Mouse (Mus musculus): ENCODE data around the gene Spsb1. TPM values are rescaled to one million over a fixed set of nuclear protein-coding genes. Genes with fewer than 3 reads are reported as not detected.

Spsb1 gene
- polyA plus RNA-seq, 1 experiment from 2014 or later: 22.3 TPM

GRCm38 (mm10) chr4:149906921-149907320, 47.9 kb downstream of the Spsb1 start:
- Histone ChIP-seq H3K4me1 (peaks cover 58% of the 10 kb centered on the region), H3K36me3 (peaks cover 40% of the 10 kb centered on the region), H3K4me2 (replicated peaks) (no peak overlapping the region), H3K9me3 (no peaks in the 10 kb centered on the region), H3K27me3 (no peaks in the 10 kb centered on the region), H3K4me3 (no peak overlapping the region), H3K9ac (no peak overlapping the region), H3K27ac (no peak overlapping the region)
- WGBS: 41% methylated on average over 13 of the region's 13 CpGs
- ATAC-seq (ENCODE audit: low FRiP score, low read depth): no peak

- no peak overlapping the region for H3K27ac ChIP-seq
- no peak overlapping the region for H3K4me2 ChIP-seq (replicated peaks)
- no peak overlapping the region for H3K4me3 ChIP-seq
- no peaks in the 10 kb centered on the region for H3K27me3 ChIP-seq
- no peaks in the 10 kb centered on the region for H3K9me3 ChIP-seq
- peaks cover 46% of the 10 kb centered on the region for H3K36me3 ChIP-seq
- no peak overlapping the region for H3K9ac ChIP-seq
- WGBS: 93% methylated on average over 10 of the region's 10 CpGs
- no peak for ATAC-seq (ENCODE audit: low FRiP score, low read depth)
- peaks cover 59% of the 10 kb centered on the region for H3K4me1 ChIP-seq
These were observed 49.4 kb downstream of the Spsb1 start for GRCm38 (mm10) chr4:149905302-149905974.

- H3K27ac ChIP-seq: no peak overlapping the region
- WGBS: 56% methylated on average over 5 of the region's 5 CpGs
- no peak overlapping the region for H3K4me3 ChIP-seq
- peaks cover 56% of the 10 kb centered on the region for H3K4me1 ChIP-seq
- H3K27me3 ChIP-seq: no peaks in the 10 kb centered on the region
- ATAC-seq (ENCODE audit: low FRiP score, low read depth): no peak
- no peaks in the 10 kb centered on the region for H3K9me3 ChIP-seq
- peaks cover 61% of the 10 kb centered on the region for H3K36me3 ChIP-seq
- no peak overlapping the region for H3K4me2 ChIP-seq (replicated peaks)
- no peak overlapping the region for H3K9ac ChIP-seq
These were observed 51.8 kb downstream of the Spsb1 start for GRCm38 (mm10) chr4:149903026-149903425.

- no peak overlapping the region for H3K9ac ChIP-seq
- 65% methylated on average over 3 of the region's 3 CpGs for WGBS
- peak overlapping the region; percentile 33; the same call in 1 of the 2 replicates for H3K27ac ChIP-seq
- H3K27me3 ChIP-seq: no peaks in the 10 kb centered on the region
- no peaks in the 10 kb centered on the region for H3K9me3 ChIP-seq
- peaks cover 53% of the 10 kb centered on the region for H3K4me1 ChIP-seq
- no peak overlapping the region for H3K4me3 ChIP-seq
- no peak for ATAC-seq (ENCODE audit: low FRiP score, low read depth)
- H3K4me2 ChIP-seq (replicated peaks): no peak overlapping the region
- H3K36me3 ChIP-seq: peaks cover 68% of the 10 kb centered on the region
These were observed 53.5 kb downstream of the Spsb1 start for GRCm38 (mm10) chr4:149901349-149901782.

- Histone ChIP-seq H3K4me3 (no peak overlapping the region), H3K27me3 (no peaks in the 10 kb centered on the region), H3K9ac (no peak overlapping the region), H3K36me3 (peaks cover 42% of the 10 kb centered on the region), H3K4me2 (replicated peaks) (no peak overlapping the region), H3K4me1 (peaks cover 80% of the 10 kb centered on the region), H3K9me3 (no peaks in the 10 kb centered on the region), H3K27ac (no peak overlapping the region)
- WGBS: 91% methylated on average over 13 of the region's 13 CpGs
- no peak for ATAC-seq (ENCODE audit: low FRiP score, low read depth)
These were observed 57.1 kb downstream of the Spsb1 start for GRCm38 (mm10) chr4:149897661-149898260.

- no peak for ATAC-seq (ENCODE audit: low FRiP score, low read depth)
- Histone ChIP-seq H3K4me2 (replicated peaks) (peak overlapping the region; percentile 30), H3K4me3 (no peak overlapping the region), H3K36me3 (peaks cover 39% of the 10 kb centered on the region), H3K9ac (no peak overlapping the region), H3K27ac (peak overlapping the region; percentile 96; the same call in 1 of the 2 replicates), H3K27me3 (no peaks in the 10 kb centered on the region), H3K4me1 (peaks cover 82% of the 10 kb centered on the region), H3K9me3 (no peaks in the 10 kb centered on the region)
- WGBS: 32% methylated on average over 12 of the region's 12 CpGs
These were observed 58.8 kb downstream of the Spsb1 start for GRCm38 (mm10) chr4:149896024-149896538.

GRCm38 (mm10) chr4:149895226-149895625, 59.6 kb downstream of the Spsb1 start:
- Histone ChIP-seq H3K9ac (no peak overlapping the region), H3K4me3 (no peak overlapping the region), H3K9me3 (no peaks in the 10 kb centered on the region), H3K4me2 (replicated peaks) (no peak overlapping the region), H3K27ac (peak overlapping the region; percentile 96), H3K27me3 (no peaks in the 10 kb centered on the region), H3K36me3 (peaks cover 32% of the 10 kb centered on the region), H3K4me1 (peaks cover 83% of the 10 kb centered on the region)
- 31% methylated on average over 7 of the region's 7 CpGs for WGBS
- no peak for ATAC-seq (ENCODE audit: low FRiP score, low read depth)

GRCm38 (mm10) chr4:149894300-149894699, 60.5 kb downstream of the Spsb1 start:
- H3K27me3 ChIP-seq: no peaks in the 10 kb centered on the region
- ATAC-seq (ENCODE audit: low FRiP score, low read depth): no peak
- H3K27ac ChIP-seq: peak overlapping the region; percentile 96
- H3K4me2 ChIP-seq (replicated peaks): peak overlapping the region; percentile 19; the same call in 1 of the 2 replicates
- peaks cover 92% of the 10 kb centered on the region for H3K4me1 ChIP-seq
- WGBS: 55% methylated on average over 7 of the region's 7 CpGs
- no peaks in the 10 kb centered on the region for H3K9me3 ChIP-seq
- peaks cover 26% of the 10 kb centered on the region for H3K36me3 ChIP-seq
- no peak overlapping the region for H3K9ac ChIP-seq
- H3K4me3 ChIP-seq: no peak overlapping the region

GRCm38 (mm10) chr4:149893611-149894151, 61.2 kb downstream of the Spsb1 start:
- Histone ChIP-seq H3K9me3 (no peaks in the 10 kb centered on the region), H3K4me1 (peaks cover 94% of the 10 kb centered on the region), H3K27ac (peak overlapping the region; percentile 96), H3K4me3 (no peak overlapping the region), H3K9ac (peak overlapping the region; percentile 25; the same call in 1 of the 2 replicates), H3K4me2 (replicated peaks) (peak overlapping the region; percentile 42), H3K36me3 (peaks cover 20% of the 10 kb centered on the region), H3K27me3 (no peaks in the 10 kb centered on the region)
- WGBS: 5% methylated on average over 11 of the region's 11 CpGs
- ATAC-seq (ENCODE audit: low FRiP score, low read depth): peak; percentile 90

GRCm38 (mm10) chr4:149891172-149891960, 63.5 kb downstream of the Spsb1 start:
- peak overlapping the region; percentile 41; the same call in 1 of the 2 replicates for H3K4me2 ChIP-seq (replicated peaks)
- no peaks in the 10 kb centered on the region for H3K36me3 ChIP-seq
- peak overlapping the region; percentile 96 for H3K27ac ChIP-seq
- H3K9me3 ChIP-seq: no peaks in the 10 kb centered on the region
- no peak overlapping the region for H3K4me3 ChIP-seq
- WGBS: 69% methylated on average over 5 of the region's 5 CpGs
- H3K27me3 ChIP-seq: no peaks in the 10 kb centered on the region
- no peak overlapping the region for H3K9ac ChIP-seq
- ATAC-seq (ENCODE audit: low FRiP score, low read depth): no peak
- H3K4me1 ChIP-seq: peaks cover 93% of the 10 kb centered on the region

GRCm38 (mm10) chr4:149890551-149890950, 64.3 kb downstream of the Spsb1 start:
- Histone ChIP-seq H3K27ac (peak overlapping the region; percentile 95), H3K36me3 (no peaks in the 10 kb centered on the region), H3K4me2 (replicated peaks) (peak overlapping the region; percentile 41), H3K4me3 (no peak overlapping the region), H3K9ac (no peak overlapping the region), H3K27me3 (no peaks in the 10 kb centered on the region), H3K9me3 (no peaks in the 10 kb centered on the region), H3K4me1 (peaks cover 88% of the 10 kb centered on the region)
- ATAC-seq (ENCODE audit: low FRiP score, low read depth): peak; percentile 12; the same call in 1 of the 2 replicates
- whole genome bisulfite sequencing: 5% methylated on average over 8 of the region's 8 CpGs
